Mouse (Mus musculus): ENCODE results near the gene Gm4969. TPM values are rescaled to one million over a fixed set of nuclear protein-coding genes. Genes with fewer than 3 reads are reported as not detected.

Gm4969 gene
- total RNA-seq, 2 experiments from 2014 or later, result 9.4 to 11.0 TPM

- DNase-seq, result peak; percentile 59
- intact Hi-C loops (cut with DNase I), result no loop called here
Observed at GRCm38 (mm10) chr7:19137380-19137779, 19.2 kb upstream of the Gm4969 start.

DNA sequence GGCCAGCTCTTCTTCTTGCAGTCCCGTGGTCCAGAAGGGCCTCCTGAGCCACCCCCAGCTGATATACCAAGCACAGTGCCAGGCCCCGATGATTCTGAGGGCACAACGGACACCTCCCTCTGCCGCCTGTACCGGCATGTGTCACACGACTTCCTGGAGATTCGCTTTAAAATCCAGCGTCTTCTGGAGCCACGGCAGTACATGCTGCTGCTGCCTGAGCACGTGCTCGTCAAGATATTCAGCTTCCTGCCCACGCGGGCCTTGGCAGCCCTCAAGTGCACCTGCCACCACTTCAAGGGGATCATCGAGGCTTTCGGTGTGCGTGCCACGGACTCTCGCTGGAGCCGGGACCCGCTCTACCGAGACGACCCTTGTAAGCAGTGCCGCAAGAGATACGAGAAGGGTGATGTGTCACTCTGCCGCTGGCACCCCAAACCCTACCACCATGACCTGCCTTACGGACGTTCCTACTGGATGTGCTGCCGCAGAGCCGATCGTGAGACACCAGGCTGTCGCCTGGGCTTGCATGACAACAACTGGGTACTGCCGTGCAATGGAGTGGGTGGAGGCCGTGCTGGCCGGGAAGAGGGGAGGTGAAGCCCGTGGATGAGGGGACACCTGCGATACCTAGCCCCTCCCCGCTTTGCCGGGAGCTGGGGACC is 18.6 kb upstream of the Gm4969 start:
- DNase-seq, result no peak
- intact Hi-C loops (cut with DNase I), result no loop called here

- DNase-seq, result no peak
- intact Hi-C loops (cut with DNase I), result no loop called here
Observed at GRCm38 (mm10) chr7:19136168-19136567, 18.0 kb upstream of the Gm4969 start.

GRCm38 (mm10) chr7:19131324-19131848 is 13.2 kb upstream of the Gm4969 start:
- peak; percentile 99 for DNase-seq
- intact Hi-C loops (cut with DNase I), result no loop called here

- intact Hi-C loops (cut with DNase I), result no loop called here
- DNase-seq, result no peak
Observed at GRCm38 (mm10) chr7:19130657-19131056, 12.5 kb upstream of the Gm4969 start.

DNA sequence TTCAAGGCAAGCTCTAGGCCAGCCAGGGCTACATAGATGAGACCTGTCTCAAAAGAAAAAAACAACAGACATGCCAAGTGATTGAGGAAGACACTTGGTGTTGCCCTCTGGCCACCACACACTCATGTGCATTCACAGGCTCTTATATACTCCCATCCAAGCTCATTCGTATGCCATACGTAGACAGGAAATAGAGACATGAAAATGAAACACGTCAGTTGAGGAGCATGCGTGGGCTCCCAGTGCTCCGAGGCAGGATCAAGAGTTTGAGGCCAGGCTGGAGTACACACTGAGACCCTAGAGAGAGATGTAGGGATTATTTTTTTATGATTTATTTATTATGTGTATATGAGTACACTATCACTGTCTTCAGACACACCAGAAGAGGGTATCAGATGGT is 11.2 kb upstream of the Gm4969 start:
- intact Hi-C loops (cut with DNase I), result no loop called here
- DNase-seq, result no peak

- intact Hi-C loops (cut with DNase I), result no loop called here
- no peak for DNase-seq
Observed at GRCm38 (mm10) chr7:19127744-19128143, 9.6 kb upstream of the Gm4969 start.

GRCm38 (mm10) chr7:19124713-19125112 is 6.5 kb upstream of the Gm4969 start:
- DNase-seq, result no peak
- intact Hi-C loops (cut with DNase I), result no loop called here

- no peak for DNase-seq
- intact Hi-C loops (cut with DNase I), result no loop called here
Observed at GRCm38 (mm10) chr7:19121686-19122085, 3.5 kb upstream of the Gm4969 start.

- intact Hi-C loops (cut with DNase I), result no loop called here
Observed at GRCm38 (mm10) chr7:19119631-19120429, 1.7 kb upstream of the Gm4969 start, which contains the start of gene Fbxo46. Gene Fbxo46, plus strand, starts transcription at chr7:19119859.

DNA sequence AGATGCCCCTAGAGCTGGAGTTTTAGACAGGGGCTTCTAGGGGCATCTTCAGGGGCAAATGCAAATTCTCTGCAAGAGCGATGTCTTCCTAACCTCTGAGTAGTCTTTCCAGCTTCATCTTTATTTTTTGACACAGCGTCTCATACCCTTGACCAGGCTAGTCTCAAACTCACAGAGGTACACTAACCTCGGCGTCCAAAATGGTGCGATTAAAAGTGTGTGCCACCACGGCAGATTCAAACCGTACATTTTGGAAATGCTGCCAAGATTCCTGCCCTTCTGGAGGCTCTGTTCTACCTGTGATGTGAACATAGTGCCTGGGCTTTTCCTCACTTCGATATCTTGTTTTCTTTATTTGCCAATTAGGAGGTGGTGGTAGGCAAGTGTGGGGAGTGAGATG is 915 bp upstream of the Gm4969 start:
- intact Hi-C loops (cut with DNase I), result no loop called here
- no peak for DNase-seq

More at GRCm38 (mm10) chr7:19119631-19120429, 1.7 kb upstream of the Gm4969 start, which contains the start of gene Fbxo46:
- peak; percentile 92 for DNase-seq

DNA sequence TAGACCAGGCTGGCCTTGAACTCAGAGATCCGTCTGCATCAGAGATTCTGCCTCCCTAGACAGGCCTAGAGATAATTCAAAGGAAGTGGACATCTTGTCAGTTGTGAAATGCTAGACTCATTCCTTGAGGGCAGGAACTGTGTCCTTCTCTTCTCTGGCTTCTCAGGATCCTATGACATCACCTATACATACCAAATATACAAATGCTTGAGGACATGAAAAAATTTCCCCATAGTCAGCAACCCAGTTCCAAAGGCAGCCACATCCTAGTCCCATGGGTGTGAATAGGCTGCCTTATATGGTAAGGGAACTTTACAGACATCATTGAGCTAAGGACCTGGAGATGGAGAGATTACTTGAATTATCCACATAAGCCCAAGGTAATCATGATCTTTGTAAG is 8.6 kb downstream of the Gm4969 start:
- DNase-seq, result no peak
- intact Hi-C loops (cut with DNase I), result no loop called here

GRCm38 (mm10) chr7:19107436-19107835 is 10.7 kb downstream of the Gm4969 start:
- intact Hi-C loops (cut with DNase I), result no loop called here
- no peak for DNase-seq

- intact Hi-C loops (cut with DNase I), result no loop called here
- no peak for DNase-seq
Observed at GRCm38 (mm10) chr7:19104486-19104885, 13.7 kb downstream of the Gm4969 start.

DNA sequence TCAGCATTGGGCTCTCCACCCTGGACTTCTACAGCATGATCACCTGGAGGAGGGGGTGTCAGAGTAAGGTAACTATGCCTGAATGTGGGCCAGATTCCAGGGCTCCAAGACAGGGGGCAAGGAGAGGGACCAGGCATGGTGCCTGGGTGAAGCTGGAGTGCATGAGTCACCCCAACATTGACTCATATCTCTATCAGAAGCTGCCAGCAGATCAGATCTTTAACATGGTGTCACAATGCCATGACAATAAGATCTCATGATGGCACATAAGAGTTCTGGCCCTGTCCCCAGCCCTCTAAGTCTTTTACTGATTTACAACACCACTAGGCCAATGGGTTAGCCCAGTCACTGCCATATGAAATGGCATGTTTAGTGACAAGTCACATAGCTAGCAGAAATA is 14.4 kb downstream of the Gm4969 start:
- intact Hi-C loops (cut with DNase I), result no loop called here
- no peak for DNase-seq

DNA sequence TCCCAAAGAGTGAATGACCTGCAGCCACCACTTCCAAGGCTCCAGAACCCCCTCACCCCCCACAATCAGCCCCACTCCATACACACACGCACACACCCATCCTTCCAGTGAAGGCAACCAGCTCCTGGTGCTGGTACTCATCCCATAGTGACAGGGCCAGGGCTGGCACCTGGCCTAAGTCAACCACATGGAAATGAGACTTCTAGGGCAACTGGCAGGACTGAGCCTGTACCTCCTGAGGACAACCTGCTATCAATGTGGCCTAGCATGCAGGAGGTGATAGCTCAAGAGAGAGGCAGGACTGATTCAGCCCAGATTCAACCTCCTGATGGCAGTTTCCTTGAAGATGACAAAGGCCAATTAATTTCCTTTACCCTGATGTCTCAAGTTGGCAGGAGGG is 17.9 kb downstream of the Gm4969 start:
- intact Hi-C loops (cut with DNase I), result no loop called here
- DNase-seq, result no peak

DNA sequence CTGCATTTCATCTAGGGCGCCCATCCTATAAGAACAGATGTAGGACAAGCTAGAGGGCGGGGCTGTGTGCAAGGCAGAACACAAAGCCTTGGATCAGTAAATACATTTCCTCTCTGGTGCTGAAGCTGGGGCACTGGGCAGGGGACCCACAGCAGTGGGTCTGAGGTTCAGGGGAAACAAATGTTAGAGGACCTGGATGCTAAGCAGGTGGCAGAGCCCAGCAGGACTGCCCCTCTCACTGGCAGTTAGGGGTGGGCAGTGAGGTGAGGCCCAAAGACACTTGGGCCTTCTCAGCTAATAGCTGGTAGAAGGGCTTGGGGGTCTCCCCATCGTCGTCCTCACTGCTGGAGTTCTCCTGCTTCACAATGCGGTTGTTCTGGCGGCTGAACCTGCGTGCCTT is 19.4 kb downstream of the Gm4969 start:
- intact Hi-C loops (cut with DNase I), result no loop called here

GRCm38 (mm10) chr7:19097863-19098262 is 20.3 kb downstream of the Gm4969 start:
- intact Hi-C loops (cut with DNase I), result no loop called here
- DNase-seq, result no peak

More for the DNA sequence above, 19.4 kb downstream of the Gm4969 start:
- DNase-seq, result no peak

DNA sequence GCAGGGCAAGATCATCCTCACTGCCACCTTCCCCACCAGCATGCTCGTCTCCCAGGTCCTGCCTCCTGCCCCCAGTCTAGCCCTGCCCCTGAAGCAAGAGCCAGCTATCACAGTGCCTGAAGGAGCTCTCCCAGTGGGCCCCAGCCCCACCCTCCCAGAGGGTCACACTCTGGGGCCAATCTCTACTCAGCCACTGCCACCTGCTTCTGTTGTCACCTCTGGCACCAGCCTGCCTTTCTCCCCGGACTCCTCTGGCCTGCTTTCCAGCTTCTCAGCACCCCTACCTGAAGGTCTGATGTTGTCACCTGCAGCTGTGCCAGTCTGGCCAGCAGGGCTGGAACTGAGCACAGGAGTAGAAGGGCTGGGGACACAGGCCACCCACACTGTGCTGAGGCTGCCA is 21.0 kb downstream of the Gm4969 start:
- intact Hi-C loops (cut with DNase I), result no loop called here
- DNase-seq, result no peak

- DNase-seq, result no peak
- intact Hi-C loops (cut with DNase I), result no loop called here
Observed at GRCm38 (mm10) chr7:19096421-19096976, 21.7 kb downstream of the Gm4969 start.

GRCm38 (mm10) chr7:19095751-19096110 is 22.4 kb downstream of the Gm4969 start:
- DNase-seq, result peak; percentile 57
- intact Hi-C loops (cut with DNase I), result no loop called here

All from left cerebral cortex, postnatal 4 days (tissue).